Mouse (Mus musculus): ENCODE data around the gene Proca1.

DNA sequence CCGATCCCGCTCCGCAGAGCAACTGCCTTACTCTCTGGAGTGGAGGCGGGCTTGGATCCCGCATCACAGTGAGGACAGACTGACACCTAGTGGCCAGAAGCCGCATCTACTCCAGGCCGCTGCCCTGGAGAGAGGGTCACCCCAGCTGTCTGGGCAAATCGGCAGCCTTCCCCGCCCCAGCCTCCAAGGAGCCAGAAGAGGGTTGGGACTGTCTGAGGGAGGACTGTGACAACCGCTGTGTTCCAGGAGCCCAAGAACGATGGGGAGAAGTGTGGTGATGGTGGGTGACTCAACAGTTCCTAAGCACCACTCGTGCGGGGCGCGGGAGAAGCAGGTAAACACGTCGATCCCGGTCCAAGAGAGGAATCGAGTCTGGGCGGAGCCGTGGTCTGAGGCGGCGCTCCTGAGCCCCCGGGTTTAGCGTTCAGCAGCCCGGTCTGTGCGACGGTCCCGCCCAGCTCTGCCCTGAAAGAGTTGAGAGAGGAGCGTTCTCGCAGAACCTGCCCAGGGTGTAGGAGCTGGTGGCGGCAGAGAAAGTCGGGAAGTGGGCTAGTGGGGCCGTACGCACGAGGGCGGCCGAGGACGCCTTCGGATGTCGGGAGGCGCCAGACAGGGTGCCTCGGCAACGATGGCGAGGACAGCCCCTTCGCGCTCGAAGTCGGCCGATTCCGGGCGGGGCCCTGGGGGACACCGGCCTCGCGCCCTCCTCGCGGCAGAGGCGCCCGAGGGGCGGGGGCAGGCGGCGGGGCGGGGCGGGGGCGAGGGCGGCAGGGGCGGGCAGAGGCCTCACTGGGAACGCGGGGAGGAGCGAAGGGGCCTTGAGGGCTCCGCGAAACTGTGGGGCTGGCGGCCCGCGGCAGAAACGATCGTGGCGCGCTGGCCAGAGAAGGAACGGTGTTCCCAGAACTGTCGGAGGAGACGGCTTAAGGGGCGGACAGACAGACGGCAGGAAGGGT, 15.0 kb upstream of the Proca1 start:
- no peak for TF ChIP-seq EP300 (IDR thresholded peaks at IDR 0.05; ENCODE audit: low read depth)
- peak; percentile 97 for TF ChIP-seq CTCF (IDR thresholded peaks at IDR 0.05; ENCODE audit: low read depth)

Measured in heart, postnatal 0 days (tissue).